Mouse (Mus musculus): ENCODE data around the gene Rpl18a.
A peak's percentile ranks its signal among the peaks of the same experiment; 100 is the strongest.

Rpl18a gene

GRCm38 (mm10) chr8:70897021-70897680, at the start of gene Rpl18a:
TSS of gene Rpl18a (minus strand) at chr8:70897412.
- peak; percentile 88 for DNase-seq (ENCODE audit: low spot score)

- DNase-seq (ENCODE audit: low spot score): no peak
Measured at GRCm38 (mm10) chr8:70943187-70943586, 46.0 kb upstream of the Rpl18a start.

GRCm38 (mm10) chr8:70941478-70941877, 44.3 kb upstream of the Rpl18a start:
- DNase-seq (ENCODE audit: low spot score): no peak

GRCm38 (mm10) chr8:70937200-70937599, 40.0 kb upstream of the Rpl18a start:
- no peak for DNase-seq (ENCODE audit: low spot score)

GRCm38 (mm10) chr8:70934786-70935185, 37.6 kb upstream of the Rpl18a start:
- no peak for DNase-seq (ENCODE audit: low spot score)

- no peak for DNase-seq (ENCODE audit: low spot score)
Measured at GRCm38 (mm10) chr8:70933036-70933435, 35.8 kb upstream of the Rpl18a start.

GRCm38 (mm10) chr8:70931731-70932130, 34.5 kb upstream of the Rpl18a start:
- no peak for DNase-seq (ENCODE audit: low spot score)

GRCm38 (mm10) chr8:70928778-70929322, 31.6 kb upstream of the Rpl18a start:
- DNase-seq (ENCODE audit: low spot score): no peak

GRCm38 (mm10) chr8:70928096-70928495, 30.9 kb upstream of the Rpl18a start:
- no peak for DNase-seq (ENCODE audit: low spot score)

- no peak for DNase-seq (ENCODE audit: low spot score)
Measured at GRCm38 (mm10) chr8:70926396-70926795, 29.2 kb upstream of the Rpl18a start.

GRCm38 (mm10) chr8:70925754-70926153, 28.5 kb upstream of the Rpl18a start:
- no peak for DNase-seq (ENCODE audit: low spot score)

- DNase-seq (ENCODE audit: low spot score): no peak
Measured at GRCm38 (mm10) chr8:70924151-70924550, 26.9 kb upstream of the Rpl18a start.

GRCm38 (mm10) chr8:70920049-70920922, 23.1 kb upstream of the Rpl18a start:
- no peak for DNase-seq (ENCODE audit: low spot score)

GRCm38 (mm10) chr8:70914704-70915103, 17.5 kb upstream of the Rpl18a start:
- DNase-seq (ENCODE audit: low spot score): no peak

GRCm38 (mm10) chr8:70913523-70913922, 16.3 kb upstream of the Rpl18a start:
- no peak for DNase-seq (ENCODE audit: low spot score)

GRCm38 (mm10) chr8:70912955-70913354, 15.7 kb upstream of the Rpl18a start:
- DNase-seq (ENCODE audit: low spot score): no peak

- DNase-seq (ENCODE audit: low spot score): no peak
Measured at GRCm38 (mm10) chr8:70911596-70911995, 14.4 kb upstream of the Rpl18a start.

GRCm38 (mm10) chr8:70907518-70907917, 10.3 kb upstream of the Rpl18a start:
- no peak for DNase-seq (ENCODE audit: low spot score)

GRCm38 (mm10) chr8:70905831-70906736, 8.9 kb upstream of the Rpl18a start, which contains the start of gene Map1s:
TSS of gene Map1s (plus strand) at chr8:70905932.
- peak; percentile 81 for DNase-seq (ENCODE audit: low spot score)

- no peak for DNase-seq (ENCODE audit: low spot score)
Measured at GRCm38 (mm10) chr8:70905463-70905830, 8.2 kb upstream of the Rpl18a start.

GRCm38 (mm10) chr8:70904532-70904931, 7.3 kb upstream of the Rpl18a start:
- no peak for DNase-seq (ENCODE audit: low spot score)

GRCm38 (mm10) chr8:70903582-70903981, 6.4 kb upstream of the Rpl18a start:
- DNase-seq (ENCODE audit: low spot score): no peak

Measured in ovary, postnatal 36 days (tissue).